Mouse (Mus musculus) telencephalon, adult 2 months (tissue): ENCODE results near the gene Spatc1l.

Experiments
- DNase-seq: peaks from one replicate; pipeline ENCODE4 v3.0.0-alpha.2; 2011; ENCODE audit warnings: low read depth, low spot score

Gene Spatc1l

GRCm38 (mm10) chr10:76561972-76562371 is at the start of gene Spatc1l:
Gene Spatc1l (plus strand): TSS chr10:76562272.
- no peak for DNase-seq

- DNase-seq = no peak
Observed at GRCm38 (mm10) chr10:76512965-76513583, 49.0 kb upstream of the Spatc1l start.

DNA sequence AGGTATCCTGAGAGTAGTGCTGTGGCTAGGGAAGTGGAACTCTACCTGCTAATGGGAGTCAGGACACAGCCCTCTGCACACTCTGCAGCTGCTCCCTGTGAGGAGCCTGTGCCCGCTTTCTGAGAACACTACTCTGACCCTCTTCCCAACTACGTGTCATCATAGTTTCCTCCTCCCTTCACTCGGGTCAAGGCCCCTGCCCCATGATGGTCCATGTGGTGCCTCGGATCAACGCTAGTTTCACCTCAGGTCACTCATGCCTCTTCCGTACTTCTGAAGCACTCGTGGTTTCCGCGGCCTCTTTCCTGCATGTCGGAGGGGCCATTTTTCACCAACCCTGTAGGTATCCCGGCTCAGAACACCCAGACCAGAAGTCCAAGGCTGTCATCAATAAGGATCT is 31.1 kb upstream of the Spatc1l start:
- no peak for DNase-seq

- DNase-seq = peak; percentile 93
Observed at GRCm38 (mm10) chr10:76531375-76531774, 30.7 kb upstream of the Spatc1l start, which contains the start of gene Lss. Gene Lss (plus strand): TSS chr10:76531588.

GRCm38 (mm10) chr10:76531828-76532227 is 30.2 kb upstream of the Spatc1l start:
- DNase-seq = no peak

GRCm38 (mm10) chr10:76535526-76535925 is 26.5 kb upstream of the Spatc1l start:
- DNase-seq = no peak

DNA sequence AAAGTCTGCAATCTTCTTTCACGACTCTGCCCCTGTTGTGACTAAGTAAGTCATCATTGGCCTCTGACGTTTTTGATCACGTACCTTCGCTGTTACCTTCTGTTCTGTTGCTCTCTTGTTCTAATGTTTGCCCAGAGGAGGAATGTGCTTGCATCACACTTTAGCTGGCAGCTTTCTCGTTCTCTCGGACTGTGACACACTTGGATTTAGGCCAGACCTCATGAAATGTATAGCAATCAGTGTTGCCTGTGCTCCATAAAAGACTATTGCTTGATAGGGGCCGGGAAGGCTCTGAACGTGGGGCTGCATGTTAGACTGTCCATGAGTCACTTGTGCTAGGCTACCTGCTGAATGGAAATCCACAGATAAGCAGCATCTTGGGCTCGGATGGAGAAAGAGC is 24.5 kb upstream of the Spatc1l start:
- no peak for DNase-seq

- no peak for DNase-seq
Observed at GRCm38 (mm10) chr10:76541336-76542085, 20.6 kb upstream of the Spatc1l start.

DNA sequence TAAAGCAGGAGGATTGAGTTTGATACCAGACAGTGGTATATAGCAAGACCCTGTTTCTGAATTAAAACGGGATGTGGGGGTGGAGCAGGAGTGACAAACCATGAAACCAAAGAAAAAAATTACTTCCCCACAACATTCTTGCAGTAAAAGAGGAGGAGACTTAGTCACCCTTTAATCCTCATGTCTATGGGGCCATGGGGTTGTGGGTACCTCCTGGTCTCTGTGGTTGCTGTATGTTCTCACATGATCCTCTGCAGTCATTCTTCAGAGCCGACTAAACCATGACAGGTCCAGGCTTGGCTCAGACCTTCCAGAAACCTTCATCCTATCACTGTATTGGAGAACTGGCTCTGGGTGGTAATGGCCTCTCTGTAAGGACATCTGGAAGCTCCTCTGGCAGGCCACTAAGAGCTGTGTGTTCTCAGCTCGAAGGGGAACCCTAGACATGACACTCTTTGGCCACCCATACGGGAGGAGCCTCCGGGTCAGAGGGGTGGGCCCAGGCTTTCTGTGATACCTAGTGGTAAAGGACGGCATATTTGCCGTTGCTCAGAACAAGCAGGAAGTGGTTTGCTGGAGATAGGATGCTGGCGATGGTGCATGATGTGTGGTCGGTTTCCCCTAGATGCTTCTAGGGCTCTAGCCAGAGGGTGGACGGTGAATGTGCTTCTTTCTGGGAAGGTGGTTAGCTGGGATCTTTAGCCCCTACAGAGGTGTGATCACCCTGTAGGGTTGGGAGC is 19.3 kb upstream of the Spatc1l start:
- DNase-seq = no peak

DNA sequence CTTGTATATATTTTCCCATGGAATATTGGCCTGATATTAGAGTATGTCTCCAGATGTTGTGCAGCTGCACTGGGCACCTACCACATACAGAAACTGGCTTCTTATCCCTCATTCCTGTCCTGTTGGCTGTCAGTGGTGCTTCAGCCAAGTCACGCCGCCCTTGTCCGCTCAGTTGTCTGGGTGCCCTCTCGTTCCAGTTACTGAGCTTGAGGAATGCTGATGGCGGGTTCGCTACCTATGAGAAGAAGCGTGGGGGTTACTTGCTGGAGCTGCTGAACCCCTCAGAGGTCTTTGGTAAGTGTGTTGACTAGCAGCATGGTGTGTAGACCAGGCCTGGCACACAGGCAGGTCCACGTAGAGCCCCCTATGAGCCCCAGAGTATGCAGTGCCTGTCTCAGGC is 15.5 kb upstream of the Spatc1l start:
- no peak for DNase-seq

DNA sequence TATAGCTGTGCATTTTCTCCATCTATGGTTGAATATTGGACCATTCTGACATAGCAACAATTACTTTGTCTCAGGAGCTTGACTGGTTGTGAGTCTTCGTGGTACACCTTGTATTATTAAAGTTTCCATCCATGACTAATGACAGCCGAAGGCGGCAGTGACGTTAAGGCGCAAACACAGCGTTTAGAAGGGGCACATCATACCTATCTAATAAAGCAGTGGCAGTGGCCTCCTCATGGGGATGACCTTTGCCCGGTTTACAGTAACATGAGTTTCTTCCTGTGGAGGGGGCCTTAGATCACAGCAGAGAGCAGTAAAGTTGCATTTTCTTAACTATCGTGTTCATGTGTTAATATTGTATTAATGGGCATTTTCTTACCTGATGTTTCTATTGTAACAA is 13.9 kb upstream of the Spatc1l start:
- DNase-seq = no peak

DNA sequence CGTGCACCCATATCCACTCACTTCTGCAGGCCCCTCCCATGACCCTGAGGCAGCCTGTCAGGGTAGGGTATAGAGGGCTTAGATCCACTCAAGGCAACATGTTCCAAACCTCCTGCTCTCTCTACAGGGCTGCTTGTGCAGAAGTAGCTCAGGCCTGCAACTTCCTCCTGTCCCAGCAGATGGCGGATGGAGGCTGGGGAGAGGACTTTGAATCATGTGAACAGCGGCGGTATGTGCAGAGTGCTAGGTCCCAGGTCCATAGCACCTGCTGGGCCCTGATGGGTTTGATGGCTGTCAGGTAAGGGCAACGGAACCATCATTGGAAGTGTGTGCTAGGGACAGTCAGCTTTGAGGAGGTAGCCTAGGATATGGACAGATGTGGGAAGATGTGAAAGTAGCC is 11.6 kb upstream of the Spatc1l start:
- DNase-seq = no peak

GRCm38 (mm10) chr10:76551556-76551955 is 10.5 kb upstream of the Spatc1l start:
- DNase-seq = no peak

DNA sequence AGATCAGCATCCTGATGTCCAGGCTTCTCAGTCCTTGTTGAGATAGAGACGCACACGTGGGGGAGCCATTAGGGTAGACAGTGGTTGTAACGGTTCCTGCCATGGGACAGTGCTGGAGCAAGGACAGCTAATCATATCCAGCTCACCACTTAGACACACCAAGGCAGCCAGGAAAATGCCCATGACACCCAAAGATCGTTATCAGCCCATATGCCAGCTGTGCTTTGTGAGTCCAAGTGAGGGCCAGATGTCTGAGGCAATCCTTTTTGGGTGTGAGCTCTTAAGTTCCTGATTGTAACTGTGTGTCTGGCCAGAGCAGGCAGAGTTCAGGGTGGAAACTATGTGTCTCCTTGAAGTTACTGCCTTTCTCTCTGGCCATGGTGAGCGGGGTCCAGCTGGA is 8.0 kb upstream of the Spatc1l start:
- DNase-seq = no peak

- no peak for DNase-seq
Observed at GRCm38 (mm10) chr10:76569996-76570685, 8.1 kb downstream of the Spatc1l start.

DNA sequence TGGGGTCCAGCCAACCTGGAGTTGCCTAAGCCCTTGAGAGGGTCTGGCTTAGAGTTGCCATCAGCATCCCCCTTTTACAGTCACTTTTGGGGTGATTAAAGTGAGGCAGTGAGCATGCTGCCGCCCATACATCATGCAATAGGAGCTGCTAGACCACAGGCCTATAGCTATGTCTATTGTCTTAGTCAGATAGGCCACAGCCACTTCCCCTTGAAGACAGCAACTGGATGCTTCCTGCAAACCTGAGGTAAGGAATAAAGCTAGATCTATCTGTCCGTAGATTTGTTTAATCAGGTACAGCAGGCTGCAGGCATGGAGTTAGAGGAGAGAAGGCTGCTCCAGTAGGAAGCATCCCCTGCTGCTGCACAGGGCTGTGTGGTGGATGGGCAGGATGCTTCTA is 9.0 kb downstream of the Spatc1l start:
- DNase-seq = no peak

- no peak for DNase-seq
Observed at GRCm38 (mm10) chr10:76572151-76572550, 10.1 kb downstream of the Spatc1l start.

DNA sequence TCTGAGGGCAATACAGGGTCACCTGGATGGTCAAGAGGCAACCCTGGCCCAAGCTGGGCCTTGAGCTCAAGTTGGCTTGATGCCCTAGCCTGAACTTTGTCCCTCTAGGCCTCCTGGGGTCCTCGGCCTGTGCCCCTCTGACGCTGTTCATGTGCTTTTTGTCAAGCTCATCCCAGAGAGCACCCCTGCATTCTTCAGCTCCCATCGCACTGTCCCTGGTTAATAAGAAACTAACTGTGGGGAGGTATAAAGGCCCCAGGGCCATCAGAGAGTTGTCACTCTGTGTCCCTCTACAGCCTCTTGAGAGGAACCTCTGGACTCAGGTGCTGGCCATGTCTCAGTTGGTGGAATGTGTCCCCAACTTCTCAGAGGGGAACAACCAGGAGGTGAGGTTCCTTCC is 13.3 kb downstream of the Spatc1l start, which contains the start of gene Ftcd:
Gene Ftcd, plus strand, starts transcription at position 275 of the 400 bp plus-strand sequence.
- no peak for DNase-seq

DNA sequence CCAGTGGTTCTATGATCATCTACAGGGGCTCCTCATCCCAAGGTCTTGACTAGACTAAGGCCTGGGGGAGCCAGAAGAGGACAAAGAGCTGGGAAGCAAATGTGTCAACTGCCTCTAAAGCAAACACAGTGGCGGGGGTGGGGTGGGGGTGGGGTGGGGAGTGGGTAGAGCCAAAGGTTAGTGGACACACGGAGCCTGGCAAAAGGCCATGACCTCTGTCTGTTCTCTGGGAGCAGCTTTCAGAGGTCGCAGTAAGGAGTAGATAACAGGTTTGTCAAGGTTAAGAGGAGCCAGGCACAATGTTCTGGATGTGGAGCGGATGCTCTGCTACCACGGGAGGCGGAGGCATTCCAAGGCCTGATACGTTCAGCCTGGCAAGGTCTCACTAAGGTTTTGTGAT is 14.8 kb downstream of the Spatc1l start:
- DNase-seq = no peak

- DNase-seq = no peak
Observed at GRCm38 (mm10) chr10:76584138-76584537, 22.1 kb downstream of the Spatc1l start.

GRCm38 (mm10) chr10:76586190-76586589 is 24.1 kb downstream of the Spatc1l start:
- no peak for DNase-seq

- peak; percentile 10 for DNase-seq
Observed at GRCm38 (mm10) chr10:76590197-76590596, 28.1 kb downstream of the Spatc1l start.
